Mouse (Mus musculus): ENCODE results near the gene Filip1l. TPM values are rescaled to one million over a fixed set of nuclear protein-coding genes. Genes with fewer than 3 reads are reported as not detected.

Gene Filip1l
- polyA plus RNA-seq, 1 experiment from 2014 or later: 38.2 TPM

- no peak overlapping the region for H3K9ac ChIP-seq (ENCODE audit: low read length)
- no peaks in the 10 kb centered on the region for H3K36me3 ChIP-seq (ENCODE audit: control insufficient read depth, insufficient read depth, low read length)
- no peak overlapping the region for H3K27ac ChIP-seq (ENCODE audit: low read depth)
- no peaks in the 10 kb centered on the region for H3K9me3 ChIP-seq (ENCODE audit: control insufficient read depth, low read length)
- H3K4me1 ChIP-seq (replicated peaks; ENCODE audit: control insufficient read depth, insufficient read depth, low read length): no peaks in the 10 kb centered on the region
- no peak for DNase-seq (ENCODE audit: low spot score)
- no peak overlapping the region for H3K4me3 ChIP-seq (ENCODE audit: low read depth, low read length)
- 89% methylated on average over 8 of the region's 8 CpGs for WGBS
- no peaks in the 10 kb centered on the region for H3K27me3 ChIP-seq (replicated peaks; ENCODE audit: control insufficient read depth, insufficient read depth, low read length)
- ATAC-seq (replicated peaks; ENCODE audit: low FRiP score, low TSS enrichment, low read depth): no peak
- no peak overlapping the region for H3K4me2 ChIP-seq (ENCODE audit: low read length)
Measured at GRCm38 (mm10) chr16:57339765-57340612, 12.9 kb upstream of the Filip1l start.

GRCm38 (mm10) chr16:57340613-57340898 lies 12.3 kb upstream of the Filip1l start:
- no peaks in the 10 kb centered on the region for H3K27me3 ChIP-seq (replicated peaks; ENCODE audit: control insufficient read depth, insufficient read depth, low read length)
- H3K4me3 ChIP-seq (ENCODE audit: low read depth, low read length): no peak overlapping the region
- H3K4me1 ChIP-seq (replicated peaks; ENCODE audit: control insufficient read depth, insufficient read depth, low read length): no peaks in the 10 kb centered on the region
- WGBS: 65% methylated on average over 5 of the region's 5 CpGs
- no peak for ATAC-seq (replicated peaks; ENCODE audit: low FRiP score, low TSS enrichment, low read depth)
- H3K9me3 ChIP-seq (ENCODE audit: control insufficient read depth, low read length): no peaks in the 10 kb centered on the region
- no peak overlapping the region for H3K4me2 ChIP-seq (ENCODE audit: low read length)
- no peaks in the 10 kb centered on the region for H3K36me3 ChIP-seq (ENCODE audit: control insufficient read depth, insufficient read depth, low read length)
- H3K9ac ChIP-seq (ENCODE audit: low read length): no peak overlapping the region
- H3K27ac ChIP-seq (ENCODE audit: low read depth): no peak overlapping the region
- DNase-seq (ENCODE audit: low spot score): no peak

GRCm38 (mm10) chr16:57346258-57346657 lies 6.6 kb upstream of the Filip1l start:
- Histone ChIP-seq H3K36me3 (ENCODE audit: control insufficient read depth, insufficient read depth, low read length) (no peaks in the 10 kb centered on the region), H3K27ac (ENCODE audit: low read depth) (no peak overlapping the region), H3K4me3 (ENCODE audit: low read depth, low read length) (no peak overlapping the region), H3K27me3 (replicated peaks; ENCODE audit: control insufficient read depth, insufficient read depth, low read length) (no peaks in the 10 kb centered on the region), H3K9ac (ENCODE audit: low read length) (no peak overlapping the region), H3K4me2 (ENCODE audit: low read length) (no peak overlapping the region), H3K9me3 (ENCODE audit: control insufficient read depth, low read length) (no peaks in the 10 kb centered on the region), H3K4me1 (replicated peaks; ENCODE audit: control insufficient read depth, insufficient read depth, low read length) (no peaks in the 10 kb centered on the region)
- 88% methylated on average over 3 of the region's 3 CpGs for WGBS
- DNase-seq (ENCODE audit: low spot score) (no peak), ATAC-seq (replicated peaks; ENCODE audit: low FRiP score, low TSS enrichment, low read depth) (no peak)

- Histone ChIP-seq H3K9me3 (ENCODE audit: control insufficient read depth, low read length) (no peaks in the 10 kb centered on the region), H3K27me3 (replicated peaks; ENCODE audit: control insufficient read depth, insufficient read depth, low read length) (no peaks in the 10 kb centered on the region), H3K9ac (ENCODE audit: low read length) (no peak overlapping the region), H3K4me3 (ENCODE audit: low read depth, low read length) (no peak overlapping the region), H3K27ac (ENCODE audit: low read depth) (no peak overlapping the region), H3K4me2 (ENCODE audit: low read length) (no peak overlapping the region), H3K36me3 (ENCODE audit: control insufficient read depth, insufficient read depth, low read length) (no peaks in the 10 kb centered on the region), H3K4me1 (replicated peaks; ENCODE audit: control insufficient read depth, insufficient read depth, low read length) (0 out of 2 replicates have a peak, but pooled peaks cover 2% of the 10 kb centered on the region)
- ATAC-seq (replicated peaks; ENCODE audit: low FRiP score, low TSS enrichment, low read depth) (no peak), DNase-seq (ENCODE audit: low spot score) (no peak)
- WGBS: 91% methylated on average over 3 of the region's 3 CpGs
Measured at GRCm38 (mm10) chr16:57349039-57349438, 3.9 kb upstream of the Filip1l start.

GRCm38 (mm10) chr16:57349689-57350088 lies 3.2 kb upstream of the Filip1l start:
- Histone ChIP-seq H3K27ac (ENCODE audit: low read depth) (no peak overlapping the region), H3K27me3 (replicated peaks; ENCODE audit: control insufficient read depth, insufficient read depth, low read length) (no peaks in the 10 kb centered on the region), H3K4me2 (ENCODE audit: low read length) (no peak overlapping the region), H3K36me3 (ENCODE audit: control insufficient read depth, insufficient read depth, low read length) (no peaks in the 10 kb centered on the region), H3K9me3 (ENCODE audit: control insufficient read depth, low read length) (no peaks in the 10 kb centered on the region), H3K9ac (ENCODE audit: low read length) (no peak overlapping the region), H3K4me1 (replicated peaks; ENCODE audit: control insufficient read depth, insufficient read depth, low read length) (0 out of 2 replicates have a peak, but pooled peaks cover 3% of the 10 kb centered on the region), H3K4me3 (ENCODE audit: low read depth, low read length) (no peak overlapping the region)
- ATAC-seq (replicated peaks; ENCODE audit: low FRiP score, low TSS enrichment, low read depth): no peak
- 22% methylated on average over 3 of the region's 3 CpGs for WGBS
- no peak for DNase-seq (ENCODE audit: low spot score)

GRCm38 (mm10) chr16:57353166-57353721 lies 351 bp downstream of the Filip1l start:
- Histone ChIP-seq H3K27me3 (replicated peaks; ENCODE audit: control insufficient read depth, insufficient read depth, low read length) (no peaks in the 10 kb centered on the region), H3K4me1 (replicated peaks; ENCODE audit: control insufficient read depth, insufficient read depth, low read length) (0 out of 2 replicates have a peak, but pooled peaks cover 3% of the 10 kb centered on the region), H3K9ac (ENCODE audit: low read length) (no peak overlapping the region), H3K9me3 (ENCODE audit: control insufficient read depth, low read length) (no peaks in the 10 kb centered on the region), H3K4me2 (ENCODE audit: low read length) (no peak overlapping the region), H3K4me3 (ENCODE audit: low read depth, low read length) (no peak overlapping the region), H3K27ac (ENCODE audit: low read depth) (no peak overlapping the region), H3K36me3 (ENCODE audit: control insufficient read depth, insufficient read depth, low read length) (no peaks in the 10 kb centered on the region)
- WGBS: 79% methylated on average over 11 of the region's 11 CpGs
- DNase-seq (ENCODE audit: low spot score) (no peak), ATAC-seq (replicated peaks; ENCODE audit: low FRiP score, low TSS enrichment, low read depth) (no peak)

GRCm38 (mm10) chr16:57353932-57354331 lies 1.0 kb downstream of the Filip1l start:
- Histone ChIP-seq H3K9me3 (ENCODE audit: control insufficient read depth, low read length) (no peaks in the 10 kb centered on the region), H3K4me1 (replicated peaks; ENCODE audit: control insufficient read depth, insufficient read depth, low read length) (0 out of 2 replicates have a peak, but pooled peaks cover 3% of the 10 kb centered on the region), H3K9ac (ENCODE audit: low read length) (no peak overlapping the region), H3K36me3 (ENCODE audit: control insufficient read depth, insufficient read depth, low read length) (no peaks in the 10 kb centered on the region), H3K4me2 (ENCODE audit: low read length) (no peak overlapping the region), H3K4me3 (ENCODE audit: low read depth, low read length) (no peak overlapping the region), H3K27ac (ENCODE audit: low read depth) (no peak overlapping the region), H3K27me3 (replicated peaks; ENCODE audit: control insufficient read depth, insufficient read depth, low read length) (no peaks in the 10 kb centered on the region)
- ATAC-seq (replicated peaks; ENCODE audit: low FRiP score, low TSS enrichment, low read depth) (no peak), DNase-seq (ENCODE audit: low spot score) (no peak)
- WGBS: 41% methylated on average over 6 of the region's 6 CpGs

GRCm38 (mm10) chr16:57356454-57356853 lies 3.6 kb downstream of the Filip1l start:
- H3K27me3 ChIP-seq (replicated peaks; ENCODE audit: control insufficient read depth, insufficient read depth, low read length): no peaks in the 10 kb centered on the region
- no peaks in the 10 kb centered on the region for H3K36me3 ChIP-seq (ENCODE audit: control insufficient read depth, insufficient read depth, low read length)
- H3K4me3 ChIP-seq (ENCODE audit: low read depth, low read length): no peak overlapping the region
- no peak overlapping the region for H3K27ac ChIP-seq (ENCODE audit: low read depth)
- H3K4me1 ChIP-seq (replicated peaks; ENCODE audit: control insufficient read depth, insufficient read depth, low read length): 0 out of 2 replicates have a peak, but pooled peaks cover 3% of the 10 kb centered on the region
- H3K9me3 ChIP-seq (ENCODE audit: control insufficient read depth, low read length): no peaks in the 10 kb centered on the region
- H3K4me2 ChIP-seq (ENCODE audit: low read length): no peak overlapping the region
- no peak overlapping the region for H3K9ac ChIP-seq (ENCODE audit: low read length)
- 82% methylated on average over 6 of the region's 6 CpGs for whole genome bisulfite sequencing
- ATAC-seq (replicated peaks; ENCODE audit: low FRiP score, low TSS enrichment, low read depth) (no peak), DNase-seq (ENCODE audit: low spot score) (peak; percentile 16)

- 85% methylated on average over 6 of the region's 6 CpGs for WGBS
- H3K27ac ChIP-seq (ENCODE audit: low read depth): no peak overlapping the region
- H3K36me3 ChIP-seq (ENCODE audit: control insufficient read depth, insufficient read depth, low read length): no peaks in the 10 kb centered on the region
- no peak for DNase-seq (ENCODE audit: low spot score)
- no peak overlapping the region for H3K4me2 ChIP-seq (ENCODE audit: low read length)
- no peak for ATAC-seq (replicated peaks; ENCODE audit: low FRiP score, low TSS enrichment, low read depth)
- no peak overlapping the region for H3K4me3 ChIP-seq (ENCODE audit: low read depth, low read length)
- H3K9ac ChIP-seq (ENCODE audit: low read length): no peak overlapping the region
- no peaks in the 10 kb centered on the region for H3K27me3 ChIP-seq (replicated peaks; ENCODE audit: control insufficient read depth, insufficient read depth, low read length)
- no peaks in the 10 kb centered on the region for H3K9me3 ChIP-seq (ENCODE audit: control insufficient read depth, low read length)
- H3K4me1 ChIP-seq (replicated peaks; ENCODE audit: control insufficient read depth, insufficient read depth, low read length): 0 out of 2 replicates have a peak, but pooled peaks cover 3% of the 10 kb centered on the region
Measured at GRCm38 (mm10) chr16:57357011-57357410, 4.1 kb downstream of the Filip1l start.
